Mouse (Mus musculus) right cerebral cortex, adult 2 months (tissue): ENCODE results near the gene Slc7a5.

Source experiments
- DNase-seq, 2 experiments: peaks; one replicate each; pipeline ENCODE4 v3.0.0; 2021 to 2022; ENCODE audit warnings: low spot score in 2 of 2

Slc7a5 gene

GRCm38 (mm10) chr8:121850821-121851470 lies 56.5 kb downstream of the Slc7a5 start:
- DNase-seq = peak; percentile 98 to 99

DNA sequence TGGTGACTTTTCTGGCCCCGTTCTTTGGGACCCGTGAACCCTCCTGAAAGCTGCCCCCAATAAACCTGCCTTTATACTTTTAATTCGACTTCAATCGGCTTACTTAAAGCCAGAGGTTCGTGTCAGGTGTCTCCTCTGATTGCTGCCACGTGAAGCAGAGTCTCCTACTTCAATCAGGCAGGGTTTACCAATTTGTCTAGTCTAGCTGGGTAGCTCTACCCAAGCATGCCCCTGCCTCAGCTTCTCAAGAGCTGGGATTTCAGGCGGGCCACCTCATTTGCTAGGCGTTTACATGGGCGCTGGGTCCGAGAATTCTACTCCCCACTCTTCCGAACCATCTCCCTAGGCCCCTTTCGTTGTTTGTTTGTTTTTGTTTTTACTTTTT lies 57.1 kb downstream of the Slc7a5 start:
- no peak for DNase-seq

DNA sequence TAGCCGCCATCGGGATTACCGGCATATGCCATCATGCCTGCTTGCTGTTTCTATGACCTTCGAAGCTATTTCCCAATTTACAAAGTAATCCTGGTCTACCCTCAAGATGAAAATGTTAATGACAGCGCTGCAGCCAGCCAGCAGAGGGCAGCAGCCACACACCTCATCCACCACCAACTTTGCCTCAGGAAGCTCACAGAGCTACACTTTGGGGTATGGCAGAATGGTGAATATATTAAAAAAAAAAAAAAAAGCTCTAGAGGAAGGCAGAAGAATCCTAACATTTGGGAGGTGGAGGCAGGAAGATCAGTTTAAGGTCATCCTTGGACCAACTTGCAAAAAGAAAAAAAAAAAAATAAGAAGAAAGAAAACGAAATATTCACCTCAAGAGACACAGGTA lies 57.5 kb downstream of the Slc7a5 start:
- peak; percentile 83 to 84 for DNase-seq

GRCm38 (mm10) chr8:121849303-121849702 lies 58.2 kb downstream of the Slc7a5 start:
- DNase-seq = no peak

- DNase-seq = no peak
These were observed 59.0 kb downstream of the Slc7a5 start for GRCm38 (mm10) chr8:121848495-121848894.

DNA sequence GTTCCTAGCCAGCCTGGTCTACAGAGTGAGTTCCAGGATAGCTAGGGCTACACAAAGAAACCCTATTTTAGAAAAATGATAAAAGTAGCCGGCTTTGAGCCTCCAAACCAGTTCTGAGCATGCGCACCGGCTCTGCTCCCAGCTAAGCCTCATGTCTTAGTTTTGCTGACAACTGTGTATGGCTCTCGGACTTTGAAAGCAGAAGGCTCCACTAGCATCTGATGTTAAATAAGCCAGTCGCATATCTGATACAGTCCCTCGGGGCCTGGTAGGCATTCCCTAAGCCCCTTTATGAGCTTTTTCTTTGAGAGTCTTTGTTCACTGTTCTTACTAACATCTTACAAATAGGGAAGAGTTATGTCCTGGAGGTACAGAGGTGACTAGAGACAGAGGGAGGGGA lies 59.5 kb downstream of the Slc7a5 start:
- no peak for DNase-seq

- no peak for DNase-seq
These were observed 60.2 kb downstream of the Slc7a5 start for GRCm38 (mm10) chr8:121847261-121847822.

DNA sequence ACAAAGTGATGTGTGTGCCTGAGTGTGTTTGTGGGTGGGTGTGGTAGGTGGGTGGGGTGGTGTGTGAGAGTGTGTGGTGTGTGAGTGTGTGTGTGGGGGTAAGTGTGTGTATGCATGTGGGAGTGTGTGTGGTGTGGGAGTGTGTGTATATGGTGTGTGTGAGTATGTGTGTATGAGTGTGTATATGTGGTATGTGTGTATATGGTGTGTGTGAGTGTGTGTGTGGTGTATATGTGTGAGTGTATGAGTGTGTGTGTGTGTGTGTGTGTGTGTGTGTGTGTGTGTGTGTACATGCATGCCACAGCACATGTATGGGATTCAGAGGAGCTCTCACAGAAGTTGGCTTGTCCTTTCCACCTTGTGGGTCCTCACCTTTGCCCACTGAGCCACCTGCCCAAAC lies 60.7 kb downstream of the Slc7a5 start:
- no peak for DNase-seq

DNA sequence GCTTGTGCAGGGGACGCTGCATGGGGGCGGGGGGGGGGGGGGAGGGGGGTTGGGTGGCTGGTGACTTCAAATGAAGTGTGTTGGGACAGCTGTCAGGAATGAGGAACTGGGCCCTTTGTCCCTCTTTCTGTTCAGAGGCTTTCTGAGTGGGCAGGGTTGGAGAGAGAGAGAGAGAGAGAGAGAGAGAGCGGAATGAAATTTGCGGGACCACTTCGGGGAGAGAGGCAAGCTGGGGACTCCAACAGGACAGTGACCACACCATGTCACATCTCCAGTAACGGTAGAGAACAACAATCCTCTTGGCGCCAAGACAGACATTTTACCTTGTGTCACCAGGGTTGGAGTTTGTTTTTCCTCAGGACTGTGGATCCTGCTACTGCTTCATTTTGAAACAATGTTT lies 62.7 kb downstream of the Slc7a5 start:
- no peak for DNase-seq

- DNase-seq = no peak
These were observed 64.2 kb downstream of the Slc7a5 start for GRCm38 (mm10) chr8:121843184-121843733.

DNA sequence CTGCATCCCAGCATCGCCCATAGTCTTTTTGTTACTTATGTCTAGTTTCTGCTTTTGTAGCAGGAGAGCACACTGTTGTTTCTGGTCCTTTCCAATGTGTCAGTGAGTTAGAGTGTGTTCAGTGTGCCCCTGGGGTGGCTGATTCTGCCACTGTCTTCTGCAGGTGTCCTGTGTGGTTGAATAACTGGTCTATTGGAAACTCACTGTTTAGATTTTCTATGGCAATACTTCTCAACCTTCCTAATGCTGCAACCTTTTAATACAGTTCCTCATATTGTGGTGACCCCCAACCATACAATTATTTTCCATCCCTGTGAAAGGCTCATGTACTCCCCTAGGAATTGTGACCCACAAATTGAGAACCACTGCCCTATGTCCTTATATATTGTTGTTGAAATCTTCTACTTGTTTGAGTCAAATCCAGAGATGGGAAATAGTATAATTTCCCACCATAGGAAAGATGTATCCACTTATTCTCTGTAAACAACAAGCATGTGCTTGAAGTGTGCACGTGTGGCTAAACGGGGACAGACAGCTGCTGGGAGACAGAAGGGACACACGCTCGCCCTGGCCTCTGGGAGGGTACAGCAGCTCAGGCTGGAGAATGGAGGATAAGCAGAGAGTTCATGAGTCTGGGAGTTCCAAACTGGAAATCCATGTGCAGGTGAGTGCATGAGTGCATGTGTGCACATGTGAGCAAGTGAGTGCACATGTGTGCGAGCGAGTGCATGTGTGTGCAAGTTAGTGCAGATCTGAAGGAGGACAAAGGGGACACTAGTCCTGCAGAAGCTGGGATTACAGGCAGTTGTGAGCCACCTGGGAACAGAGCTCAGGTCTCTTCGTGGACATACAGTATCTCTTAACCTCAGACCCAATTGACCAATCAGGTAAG lies 65.2 kb downstream of the Slc7a5 start:
- DNase-seq = no peak

GRCm38 (mm10) chr8:121841242-121841641 lies 66.3 kb downstream of the Slc7a5 start:
- DNase-seq = peak; percentile 81 to 85

GRCm38 (mm10) chr8:121832503-121832902 lies 75.0 kb downstream of the Slc7a5 start:
- DNase-seq = peak; percentile 87 to 91

DNA sequence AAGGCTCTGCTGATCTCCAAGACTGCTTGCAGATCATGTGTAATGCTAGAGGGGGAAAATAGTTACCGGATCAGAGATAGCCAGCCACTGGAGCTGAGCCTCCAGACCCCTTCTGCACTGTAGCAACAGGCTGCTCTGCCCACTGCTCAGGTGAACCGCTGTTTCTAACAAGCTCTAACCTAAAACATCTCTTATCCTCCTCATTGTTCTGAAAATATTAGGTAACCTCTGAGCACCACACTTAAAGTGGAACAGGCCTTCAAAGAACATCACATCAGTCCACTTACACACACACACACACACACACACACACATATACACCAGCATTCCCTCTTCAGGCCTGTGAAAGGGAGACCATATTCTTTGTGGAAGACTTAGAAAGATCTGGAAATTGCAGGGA lies 75.4 kb downstream of the Slc7a5 start:
- DNase-seq = no peak
